Mouse (Mus musculus): ENCODE data around the gene Rpl10a.
"Not testable (repeated sequence)": the region's sequence is repeated elsewhere in the genome, so short reads cannot be mapped to it uniquely, and the experiment has no call there.

Gene Rpl10a

DNA sequence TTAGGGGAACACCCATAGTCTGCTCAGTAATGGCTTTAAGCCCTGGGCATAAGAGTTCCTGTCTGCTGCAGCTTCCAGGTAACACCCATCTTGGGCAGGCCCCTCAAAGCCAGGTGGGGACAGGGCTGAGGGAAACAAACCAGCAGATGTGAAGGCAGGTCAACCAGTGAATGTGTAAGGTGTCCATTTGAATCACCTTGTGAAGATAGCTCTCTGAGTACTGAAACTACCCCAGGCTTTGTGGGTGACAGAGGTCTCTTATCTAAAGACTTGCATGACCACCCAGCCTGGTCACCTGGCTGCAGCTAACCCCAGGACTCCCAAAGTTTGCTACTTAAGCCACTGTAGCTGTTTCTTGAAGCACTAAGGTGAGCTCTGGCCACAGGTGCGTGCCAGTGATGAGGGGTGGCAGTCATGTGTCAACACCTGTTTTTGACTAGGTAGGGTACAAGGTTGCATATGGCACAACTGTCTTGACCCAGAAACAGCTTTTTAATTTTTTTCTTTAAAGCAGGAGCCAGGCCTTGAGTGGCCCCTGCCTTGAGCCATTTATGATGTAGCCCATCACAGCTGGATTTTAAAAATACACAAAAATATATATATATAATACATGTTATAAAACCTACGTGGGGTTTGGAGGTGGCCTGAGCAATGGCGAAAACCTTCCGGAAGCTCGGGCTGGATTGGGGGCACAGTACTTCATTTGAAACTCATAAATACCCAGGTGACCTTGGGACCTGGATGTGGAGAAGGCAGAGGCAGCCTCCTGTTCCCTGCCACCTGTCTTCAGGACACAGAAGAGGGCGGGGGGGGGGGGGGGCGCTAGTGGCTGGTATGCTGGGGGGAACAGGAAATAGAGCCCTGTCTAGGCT is 3.2 kb downstream of the Rpl10a start:
- no peak for DNase-seq (ENCODE audit: low spot score)

DNA sequence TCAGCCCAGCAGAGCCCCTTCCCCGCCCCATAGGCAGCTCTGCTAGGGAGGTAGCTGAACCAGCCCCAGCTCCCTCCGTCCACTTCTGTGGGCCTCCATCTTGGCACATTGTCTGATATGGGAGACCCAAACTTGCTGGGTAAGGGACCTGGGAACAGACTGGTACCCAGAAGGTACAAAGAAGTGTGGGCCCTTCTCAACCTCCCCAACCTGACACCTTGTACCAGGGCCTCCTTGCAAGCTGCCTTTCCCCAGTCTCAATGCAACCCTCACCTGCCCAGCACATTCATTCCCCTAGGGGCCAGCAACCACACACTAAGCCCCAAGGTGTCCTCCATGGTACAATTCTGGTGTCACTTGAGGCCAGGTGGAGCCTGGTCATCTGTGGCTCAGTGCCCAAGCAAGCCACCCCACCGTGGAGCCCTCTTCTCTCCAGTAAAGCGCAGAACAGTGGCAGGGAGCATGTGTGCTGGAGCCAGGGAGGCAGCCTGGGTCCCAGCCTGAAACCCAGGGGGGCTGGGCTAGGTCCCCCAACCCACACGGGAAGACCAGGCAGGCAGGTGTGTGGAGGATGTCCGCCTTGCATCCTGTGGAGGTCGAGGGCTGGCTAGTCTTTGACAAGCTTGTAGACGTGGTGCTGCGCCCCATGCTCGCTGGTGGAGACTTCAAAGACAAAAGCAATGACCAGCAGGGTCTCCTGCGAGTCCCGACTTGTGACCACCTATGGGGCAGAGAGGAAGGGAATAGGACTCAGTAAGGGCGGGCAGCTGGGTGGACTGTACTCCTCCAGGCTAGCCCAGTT is 4.0 kb downstream of the Rpl10a start:
- no peak for DNase-seq (ENCODE audit: low spot score)

- DNase-seq (ENCODE audit: low spot score): no peak
Observed at GRCm38 (mm10) chr17:28332915-28333546, 4.8 kb downstream of the Rpl10a start.

GRCm38 (mm10) chr17:28335267-28335666 is 7.0 kb downstream of the Rpl10a start:
- no peak for DNase-seq (ENCODE audit: low spot score)

DNA sequence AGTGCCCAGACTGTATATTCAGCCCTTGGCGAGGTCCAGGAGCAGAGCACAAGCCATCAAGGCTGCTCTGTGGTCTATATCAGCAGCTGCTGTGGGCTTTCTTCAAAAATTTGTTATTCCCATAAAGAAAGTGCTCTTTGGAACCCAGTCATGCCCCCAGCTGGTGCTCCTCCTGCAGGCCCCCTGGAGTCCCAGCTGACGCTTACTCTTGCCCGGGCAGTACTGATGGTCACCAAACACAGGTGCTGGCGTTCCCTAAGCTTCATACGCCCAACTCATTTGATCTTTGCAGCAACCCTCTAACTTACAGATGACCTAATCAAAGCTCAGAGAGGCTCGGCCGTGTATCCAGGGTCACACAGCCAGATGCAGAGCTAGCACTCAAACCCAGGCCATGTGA is 9.3 kb downstream of the Rpl10a start:
- DNase-seq (ENCODE audit: low spot score): no peak

- DNase-seq (ENCODE audit: low spot score): no peak
Observed at GRCm38 (mm10) chr17:28340578-28340977, 12.3 kb downstream of the Rpl10a start.

DNA sequence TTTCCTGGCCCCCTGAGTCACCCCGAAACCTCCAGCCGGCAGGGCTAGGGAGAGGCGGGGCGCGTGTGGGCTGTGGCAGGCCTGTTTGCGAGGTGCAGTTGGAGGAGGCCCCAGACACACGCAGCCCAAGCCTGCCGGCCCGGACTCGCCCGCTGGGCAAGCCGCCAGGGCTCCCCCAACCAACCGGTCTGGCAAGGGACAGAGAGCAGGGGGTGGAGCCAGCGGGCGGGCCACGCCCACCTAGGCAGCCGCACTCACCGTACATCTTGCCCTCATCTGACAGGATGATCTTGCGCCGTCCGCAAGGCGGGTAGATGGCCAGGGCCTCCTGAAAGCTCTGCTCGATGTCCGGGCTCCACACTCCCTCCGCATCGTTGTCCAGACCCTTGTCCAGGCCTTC is 12.8 kb downstream of the Rpl10a start:
- DNase-seq (ENCODE audit: low spot score): peak; percentile 43

DNA sequence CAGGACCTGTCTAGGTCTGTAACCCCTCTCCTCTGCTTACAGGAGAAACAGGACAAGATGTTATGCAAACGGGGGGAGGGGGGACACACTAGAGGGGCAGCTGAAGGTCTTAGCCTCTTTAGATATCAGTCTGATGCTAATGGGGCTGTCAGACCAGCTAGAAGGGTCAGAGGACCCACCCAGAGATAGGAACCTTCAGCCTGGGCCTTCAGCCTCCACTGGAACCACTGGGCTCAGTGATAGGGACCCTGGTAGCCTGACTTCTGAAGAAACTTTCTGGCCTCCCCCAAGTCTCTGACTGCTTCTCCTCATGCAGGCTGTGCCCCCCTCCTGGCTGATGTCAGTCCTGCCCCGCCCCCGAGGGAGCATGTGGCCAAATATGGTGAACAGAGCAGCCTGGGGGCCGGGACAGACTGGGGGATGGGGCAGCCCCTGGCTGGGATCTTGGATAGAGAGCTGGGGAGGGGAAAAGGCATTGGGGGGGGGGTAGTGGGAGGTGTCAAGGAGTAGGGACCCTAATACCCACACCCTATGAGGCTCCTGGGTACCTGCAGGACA is 15.9 kb downstream of the Rpl10a start:
- no peak for DNase-seq (ENCODE audit: low spot score)

DNA sequence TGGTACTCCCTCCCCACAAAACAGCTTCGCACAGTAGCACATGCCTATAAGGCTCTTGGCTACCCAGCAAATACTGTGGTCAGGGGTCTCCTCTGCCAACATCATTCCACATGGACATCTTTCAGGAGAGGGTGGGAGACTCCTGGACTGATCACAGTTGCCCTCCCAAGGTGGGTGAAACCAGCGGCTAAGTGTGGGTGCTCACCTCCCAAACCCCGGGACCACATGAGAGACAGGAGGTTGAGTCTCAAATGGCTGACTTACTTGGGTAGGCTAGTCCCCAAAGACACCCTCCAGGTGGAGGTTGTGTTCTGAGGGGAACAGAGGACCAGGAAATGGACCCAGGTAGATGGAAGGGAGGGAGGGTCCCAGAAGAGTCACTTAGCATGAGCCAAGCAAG is 16.4 kb downstream of the Rpl10a start:
- no peak for DNase-seq (ENCODE audit: low spot score)

GRCm38 (mm10) chr17:28345271-28345721 is 17.0 kb downstream of the Rpl10a start:
- no peak for DNase-seq (ENCODE audit: low spot score)

DNA sequence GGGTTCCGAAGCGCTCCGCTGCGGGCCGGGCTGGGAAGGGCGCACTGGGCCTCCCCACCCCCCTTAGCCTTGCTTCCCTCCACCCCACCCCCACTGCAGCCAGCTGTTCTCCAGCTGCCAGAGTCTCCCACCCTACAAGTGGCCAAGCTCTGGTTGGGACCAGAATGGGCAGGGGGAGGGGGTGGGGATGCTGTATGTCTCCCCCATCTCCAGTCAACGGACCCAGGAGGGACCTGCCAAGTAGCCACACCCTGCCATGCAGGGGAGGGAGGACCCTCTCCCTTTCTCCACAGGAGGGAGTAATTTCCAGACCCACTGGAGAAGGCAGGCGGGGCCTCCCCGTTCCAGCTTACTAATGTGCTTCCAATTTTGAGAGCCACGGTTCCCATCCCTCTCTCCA is 17.6 kb downstream of the Rpl10a start:
- no peak for DNase-seq (ENCODE audit: low spot score)

DNA sequence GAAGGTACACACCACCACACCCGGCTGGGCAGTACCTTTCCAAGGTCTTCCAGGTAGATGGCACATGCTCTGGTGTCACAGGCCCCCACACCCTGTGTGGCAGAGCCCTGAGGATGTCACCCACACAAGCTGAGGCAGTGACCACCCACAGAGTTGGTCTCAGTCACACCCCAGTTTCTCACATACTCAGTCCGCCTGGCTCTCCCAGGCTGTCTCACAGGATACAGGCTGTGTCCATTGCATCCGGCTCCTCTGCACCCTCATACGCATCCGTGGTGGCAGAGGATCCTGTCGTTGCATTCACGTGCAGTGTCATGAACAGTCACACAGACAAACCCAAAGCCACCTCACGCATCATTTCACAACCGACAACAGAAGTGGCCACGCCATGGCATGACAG is 19.1 kb downstream of the Rpl10a start:
- DNase-seq (ENCODE audit: low spot score): no peak

DNA sequence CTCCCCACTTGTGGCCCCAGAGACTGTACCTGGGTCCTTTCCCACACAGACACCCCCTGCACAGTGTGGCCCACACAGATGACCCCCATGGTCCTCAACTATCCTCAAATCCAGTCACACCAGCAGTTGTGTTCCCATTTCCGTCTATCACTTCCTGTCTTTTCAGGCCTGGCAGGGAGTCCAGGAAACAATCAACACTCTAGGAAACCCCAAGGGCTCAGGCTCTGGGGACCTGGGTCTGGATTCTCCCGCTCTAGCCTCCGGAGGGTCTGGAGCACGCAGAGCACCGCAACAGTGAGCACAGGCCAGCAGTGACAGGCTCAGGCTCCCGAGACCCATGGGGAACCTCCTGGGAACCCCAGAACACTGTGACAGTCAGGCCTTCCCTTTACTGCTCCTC is 19.9 kb downstream of the Rpl10a start:
- DNase-seq (ENCODE audit: low spot score): no peak

DNA sequence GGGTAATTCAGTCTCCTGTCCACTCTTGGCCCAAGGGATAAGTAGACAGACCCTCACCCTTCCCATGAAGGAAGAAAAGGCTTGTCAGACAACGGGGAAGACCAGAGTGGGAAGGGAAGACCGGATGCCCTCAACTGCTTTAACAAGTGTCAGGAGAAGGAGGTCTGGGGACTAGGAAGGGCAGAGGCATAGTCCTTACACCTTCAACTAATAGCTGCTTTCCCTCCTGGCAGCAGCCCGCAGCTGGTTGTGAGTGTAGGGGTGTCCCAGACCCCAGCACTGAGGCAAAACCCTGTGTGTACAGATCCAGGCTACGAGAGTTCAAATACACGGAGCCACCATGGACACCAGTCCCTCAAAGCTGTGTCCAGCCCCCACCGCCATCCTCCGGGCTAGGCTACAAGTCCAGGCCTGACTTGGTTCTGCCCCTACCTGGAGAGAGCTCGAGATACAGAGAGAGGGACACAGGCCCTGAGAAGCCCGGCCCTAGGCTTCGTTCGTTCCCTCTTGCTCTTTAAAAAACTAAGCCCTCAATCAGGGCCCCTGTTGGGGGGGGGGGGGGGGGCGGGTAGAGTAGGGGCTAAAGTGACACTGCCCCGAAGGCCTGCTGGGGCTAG is 21.1 kb downstream of the Rpl10a start:
- no peak for DNase-seq (ENCODE audit: low spot score)

- DNase-seq (ENCODE audit: low spot score): no peak
Observed at GRCm38 (mm10) chr17:28349901-28350465, 21.7 kb downstream of the Rpl10a start.

DNA sequence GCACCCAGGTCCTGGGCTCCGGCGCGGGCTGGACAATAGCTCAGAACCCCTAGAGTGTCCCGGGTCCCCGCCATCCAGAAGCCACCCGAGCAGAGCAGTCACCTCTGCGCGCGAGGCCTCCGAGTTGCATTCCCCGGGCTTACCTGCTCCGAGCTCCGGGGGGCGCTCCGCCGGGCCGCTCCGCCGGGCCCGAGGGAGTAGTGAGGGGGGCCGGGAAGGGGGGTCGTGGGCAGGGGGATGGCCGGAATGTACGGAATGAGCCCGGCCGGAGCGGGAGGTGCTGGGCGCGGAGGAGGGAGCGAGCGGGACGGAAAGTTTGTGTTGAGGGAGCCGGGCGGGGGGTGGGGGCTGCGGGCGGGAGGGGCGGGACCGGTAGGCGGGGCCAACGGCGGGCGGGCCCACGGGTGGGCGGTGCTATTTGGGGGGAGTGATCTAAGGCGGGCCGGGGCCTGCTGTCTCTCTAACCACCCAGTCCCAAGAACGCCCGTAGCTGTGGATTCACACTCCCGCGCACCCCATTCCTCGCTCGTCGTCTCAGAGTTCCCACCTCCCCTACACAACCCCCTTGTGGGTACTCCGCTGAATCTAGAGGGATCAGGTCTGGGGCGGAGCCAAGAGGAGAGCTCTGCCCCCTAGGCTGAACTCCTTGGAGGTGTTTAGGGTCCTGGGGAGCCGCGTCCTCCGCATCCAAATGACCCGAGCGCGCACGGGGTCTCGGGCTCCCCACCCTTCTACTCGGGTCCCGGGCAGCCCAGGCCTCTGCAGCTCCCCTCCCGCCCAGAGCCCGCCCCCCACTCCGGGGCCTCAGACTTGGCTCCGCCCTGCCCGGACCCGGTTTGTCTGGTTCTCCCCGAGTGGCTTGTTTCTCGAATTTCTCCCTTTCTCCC is 22.4 kb downstream of the Rpl10a start, which contains the start of gene Tead3:
Tead3 (minus strand) TSS at position 352 of the 887 bp plus-strand sequence.
- DNase-seq (ENCODE audit: low spot score): no peak

DNA sequence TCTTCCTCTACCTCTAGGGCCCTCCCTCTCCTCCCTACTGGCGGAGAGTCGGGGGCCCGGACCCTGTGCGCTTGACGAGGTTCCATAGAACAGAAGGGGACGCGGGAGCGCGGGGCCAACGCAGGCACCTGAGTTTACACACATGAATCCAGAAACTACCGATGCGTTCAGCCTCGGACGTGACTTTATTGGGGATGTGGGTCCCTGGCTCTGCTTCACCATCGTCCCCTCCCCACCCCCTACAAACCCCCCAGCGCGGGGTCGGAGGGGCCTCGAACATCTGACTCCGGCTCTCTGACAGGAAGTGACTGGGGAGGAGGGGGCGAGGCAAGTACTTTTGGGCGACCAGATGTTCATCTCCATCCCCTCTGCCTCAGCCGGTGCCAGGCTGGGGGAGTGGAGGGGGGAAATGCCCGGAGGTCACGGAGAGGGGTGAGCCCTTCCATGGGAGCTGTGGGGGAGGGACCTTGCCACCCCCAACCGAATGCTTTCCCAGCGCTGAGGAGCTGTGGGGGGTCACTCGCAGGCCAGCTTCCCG is 23.2 kb downstream of the Rpl10a start:
- DNase-seq (ENCODE audit: low spot score): no peak

- DNase-seq (ENCODE audit: low spot score): no peak
Observed at GRCm38 (mm10) chr17:28352018-28352417, 23.7 kb downstream of the Rpl10a start.

DNA sequence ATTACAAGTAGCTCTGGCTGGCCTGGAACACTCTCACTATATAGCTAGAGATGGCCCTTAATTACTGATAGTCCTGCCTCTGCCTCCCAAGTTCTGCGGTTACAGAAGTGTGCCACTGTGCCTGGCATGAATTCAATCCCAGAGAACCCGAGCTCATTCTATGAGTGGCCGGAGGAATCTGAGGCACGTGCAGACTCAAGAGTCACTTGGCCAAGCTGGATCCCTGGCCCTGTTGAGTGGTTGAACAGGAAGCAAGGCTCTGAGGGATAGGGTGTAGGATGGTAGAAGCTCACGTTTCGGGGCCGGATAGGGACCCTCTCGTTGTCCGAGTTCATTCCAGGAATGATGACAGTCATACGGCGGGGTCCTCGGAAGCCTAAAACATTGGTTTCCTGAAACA is 27.6 kb downstream of the Rpl10a start:
- DNase-seq (ENCODE audit: low spot score): no peak

DNA sequence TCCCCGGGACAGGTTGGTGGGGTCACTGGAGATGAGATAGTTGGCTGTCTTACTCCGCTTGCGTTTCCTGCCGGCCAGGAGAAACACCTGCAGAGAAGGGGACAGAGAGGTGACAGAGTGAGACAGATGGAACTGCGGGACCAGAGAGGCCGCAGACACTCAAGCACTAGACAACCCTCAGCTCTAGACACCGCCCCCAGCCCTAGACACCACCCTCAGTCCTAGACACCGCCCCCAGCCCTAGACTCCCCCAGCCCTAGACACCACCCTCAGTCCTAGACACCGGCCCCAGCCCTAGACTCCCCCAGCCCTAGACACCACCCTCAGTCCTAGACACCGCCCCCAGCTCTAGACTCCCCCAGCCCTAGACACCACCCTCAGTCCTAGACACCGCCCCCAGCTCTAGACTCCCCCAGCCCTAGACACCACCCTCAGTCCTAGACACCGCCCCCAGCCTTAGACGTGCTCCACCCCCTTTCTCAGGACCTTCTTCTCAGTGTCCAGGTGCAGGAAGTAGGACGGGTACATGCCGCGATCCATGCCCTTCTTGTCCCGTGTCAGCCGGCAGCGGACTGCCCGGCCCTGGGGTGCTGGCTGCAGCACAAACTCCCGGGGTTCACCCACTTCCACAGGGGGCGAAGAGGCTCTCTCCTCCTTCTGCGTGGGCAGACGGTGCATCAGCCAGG is 30.4 kb downstream of the Rpl10a start:
- not testable (repeated sequence) for DNase-seq (ENCODE audit: low spot score)

Data from spleen, adult 12 weeks (tissue).